Mouse (Mus musculus): Measurements from ENCODE around the gene Spast. TPM values are rescaled to one million over a fixed set of nuclear protein-coding genes. Genes with fewer than 3 reads are reported as not detected.
"Not testable (repeated sequence)": the region's sequence is repeated elsewhere in the genome, so short reads cannot be mapped to it uniquely, and the experiment has no call there.

Gene Spast
- total RNA-seq, 1 experiment from 2014 or later, result 64.0 TPM

DNA sequence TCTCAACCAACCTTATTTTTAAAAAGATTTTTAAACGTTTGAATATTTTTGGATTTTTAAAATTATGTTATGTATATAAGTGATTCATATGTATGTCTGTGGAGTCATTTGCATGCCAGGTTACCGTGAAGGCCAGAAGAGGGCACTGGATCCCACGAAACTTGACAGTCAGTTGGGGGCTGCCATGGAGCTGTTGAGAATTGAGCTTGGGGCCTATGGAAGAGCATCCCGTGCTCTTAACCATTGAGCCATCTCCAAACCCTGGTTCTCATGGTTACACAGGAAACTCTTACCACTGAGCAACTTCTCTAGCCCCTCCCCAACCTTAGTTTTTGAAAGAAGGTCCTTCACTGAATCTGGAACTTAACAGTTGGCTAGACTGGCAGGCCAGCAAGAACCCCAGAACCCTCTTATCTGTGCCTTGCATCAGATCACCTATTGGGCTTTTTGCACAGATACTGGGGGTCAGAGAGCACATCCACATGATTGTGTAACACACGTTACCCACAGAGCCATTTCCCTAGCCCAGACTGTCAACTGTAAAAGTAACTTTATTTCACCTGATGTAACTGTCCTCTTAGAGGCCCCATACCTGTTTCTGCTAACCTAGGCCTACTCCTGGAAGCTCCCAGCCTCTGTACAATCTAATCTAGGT lies 16.3 kb upstream of the Spast start:
- no peak for ATAC-seq (ENCODE audit: extremely low read depth, insufficient number of reproducible peaks, low FRiP score, poor library complexity, severe bottlenecking)

DNA sequence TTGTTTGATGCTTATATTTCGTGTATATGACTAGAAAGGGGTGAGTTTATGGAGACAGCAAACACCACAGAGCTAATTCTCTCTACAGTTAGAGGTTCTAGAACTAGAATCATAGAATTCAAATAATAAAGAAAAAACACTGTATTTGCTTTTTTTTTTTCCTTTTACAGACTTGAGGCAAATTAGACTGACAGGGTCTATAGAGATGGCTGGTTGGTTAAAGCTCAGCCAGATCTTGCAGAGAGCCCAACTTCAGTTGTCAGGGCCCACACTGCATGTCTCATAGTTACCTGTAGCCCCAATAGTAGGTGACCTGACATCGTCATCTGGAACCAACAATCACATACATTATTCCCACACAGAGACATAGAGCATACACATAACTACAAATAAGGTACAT lies 14.9 kb upstream of the Spast start, which contains the start of gene Dpy30:
Gene Dpy30, minus strand, starts transcription at position 101 of the 400 bp plus-strand sequence.
- no peak for ATAC-seq (ENCODE audit: extremely low read depth, insufficient number of reproducible peaks, low FRiP score, poor library complexity, severe bottlenecking)

DNA sequence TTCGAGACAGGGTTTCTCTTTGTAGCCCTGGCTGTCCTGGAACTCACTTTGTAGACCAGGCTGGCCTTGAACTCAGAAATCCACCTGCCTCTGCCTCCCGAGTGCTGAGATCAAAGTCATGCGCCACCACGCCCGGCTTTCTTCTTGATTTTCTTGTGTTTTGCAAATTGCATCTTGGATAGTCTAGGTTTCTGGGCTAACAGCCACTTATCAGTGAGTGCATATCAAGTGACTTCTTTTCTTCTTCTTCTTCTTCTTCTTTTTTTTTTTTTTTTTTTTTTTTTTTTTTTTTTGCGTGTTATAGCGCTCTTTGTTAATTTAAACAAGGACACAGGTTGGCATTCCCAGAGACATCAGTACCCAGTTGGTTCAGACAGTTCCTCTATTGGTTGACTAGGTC lies 11.6 kb upstream of the Spast start:
- not testable (repeated sequence) for ATAC-seq (ENCODE audit: extremely low read depth, insufficient number of reproducible peaks, low FRiP score, poor library complexity, severe bottlenecking)

DNA sequence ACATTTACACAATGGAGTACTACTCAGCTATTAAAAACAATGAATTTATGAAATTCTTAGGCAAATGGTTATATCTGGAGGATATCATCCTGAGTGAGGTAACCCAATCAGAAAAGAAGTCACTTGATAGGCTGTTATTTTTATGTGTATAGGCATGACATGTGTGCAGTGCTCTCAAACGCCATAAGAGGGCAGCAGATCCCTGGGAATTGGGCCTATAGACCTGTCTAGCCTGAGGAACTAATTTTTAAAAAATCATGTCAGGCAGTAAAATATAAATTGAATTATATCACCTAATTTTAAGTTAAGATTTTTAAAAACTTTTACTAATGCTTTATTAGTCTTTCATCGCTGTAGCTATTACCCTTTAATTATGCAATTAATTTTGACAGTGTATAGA lies 10.6 kb upstream of the Spast start:
- peak; percentile 84 for ATAC-seq (ENCODE audit: extremely low read depth, insufficient number of reproducible peaks, low FRiP score, poor library complexity, severe bottlenecking)

DNA sequence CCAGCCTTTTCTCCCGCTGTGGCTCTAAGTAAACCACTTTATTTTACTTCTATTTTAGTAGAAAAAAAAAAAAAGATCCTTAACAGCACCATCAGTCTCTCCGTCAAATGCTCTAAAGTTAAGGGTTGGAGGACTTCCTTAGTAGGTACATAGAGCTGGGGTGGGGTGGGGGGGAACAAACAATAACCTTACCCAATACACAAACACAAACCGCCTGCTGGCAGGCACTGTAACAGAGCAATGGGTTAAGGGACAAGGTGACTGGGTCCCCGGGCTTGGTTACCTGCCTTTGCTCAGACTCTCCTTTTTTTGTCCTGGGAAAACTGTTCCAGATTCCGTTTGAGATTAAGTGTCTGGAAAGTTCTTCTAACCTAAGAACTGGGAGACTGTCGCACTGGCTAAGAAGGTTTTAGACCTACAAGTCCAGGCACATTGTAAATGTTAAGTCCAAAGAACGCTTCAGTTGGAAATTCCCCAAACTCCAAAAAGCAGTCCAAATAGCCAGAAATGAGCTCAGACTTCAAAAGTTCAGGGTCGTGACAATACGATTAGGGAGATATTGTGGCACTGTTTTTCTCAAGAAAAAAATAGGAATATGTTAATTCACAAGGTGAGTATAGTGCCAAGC lies 7.6 kb upstream of the Spast start:
- no peak for ATAC-seq (ENCODE audit: extremely low read depth, insufficient number of reproducible peaks, low FRiP score, poor library complexity, severe bottlenecking)

DNA sequence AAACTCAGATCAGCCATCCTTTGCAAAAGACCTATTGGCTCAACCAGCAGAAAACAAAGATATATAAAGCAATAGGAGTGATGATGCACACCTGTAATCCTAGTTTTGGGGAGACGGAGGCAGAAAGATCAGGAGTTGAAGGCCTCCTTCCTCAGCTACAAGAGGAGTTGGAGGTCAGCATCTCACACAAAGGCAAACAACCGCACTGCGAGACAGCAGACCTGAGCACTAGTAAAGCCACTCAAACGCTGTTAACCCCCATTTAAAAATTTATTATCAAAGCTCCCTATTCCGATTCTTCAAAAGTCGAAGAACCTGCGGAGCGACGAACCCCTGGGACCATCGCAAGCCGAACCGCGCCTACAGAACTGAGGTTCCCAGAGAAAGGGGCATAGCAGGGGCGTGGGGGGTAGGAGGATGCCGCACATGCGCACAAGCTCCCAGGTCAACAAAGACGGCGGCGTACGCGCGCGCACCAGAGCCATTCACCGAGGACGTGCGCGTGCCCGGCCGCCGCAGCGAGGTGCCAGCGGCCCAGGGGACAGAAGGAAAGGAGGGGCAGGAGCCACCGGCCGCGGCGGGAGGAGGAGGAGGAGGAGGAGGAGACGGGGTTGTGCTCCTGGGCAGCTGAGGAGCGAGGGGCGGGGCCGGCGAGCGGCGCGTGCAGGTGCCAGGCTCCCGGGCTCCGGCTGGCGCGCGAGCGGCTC lies 409 bp upstream of the Spast start:
- peak; percentile 89 for ATAC-seq (ENCODE audit: extremely low read depth, insufficient number of reproducible peaks, low FRiP score, poor library complexity, severe bottlenecking)

DNA sequence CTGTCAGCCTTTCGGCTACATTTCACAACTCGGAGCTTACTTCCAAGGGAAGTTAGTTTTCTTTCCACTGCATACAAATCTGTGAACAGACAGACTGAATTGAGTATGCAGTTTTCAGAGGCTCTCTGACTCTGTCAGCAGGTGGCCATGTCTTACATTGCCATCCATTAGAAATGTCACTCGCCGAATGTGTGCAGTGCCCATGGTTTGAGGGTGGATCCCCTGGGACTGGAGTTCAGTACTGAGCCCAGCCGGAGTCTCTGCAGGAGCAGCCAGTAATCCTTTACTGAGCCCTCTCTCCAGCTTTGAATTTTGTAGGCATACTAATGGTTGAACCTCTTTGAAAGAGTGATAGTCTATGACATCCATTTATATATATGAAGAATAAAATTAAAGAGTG lies 2.4 kb downstream of the Spast start:
- ATAC-seq (ENCODE audit: extremely low read depth, insufficient number of reproducible peaks, low FRiP score, poor library complexity, severe bottlenecking), result no peak

DNA sequence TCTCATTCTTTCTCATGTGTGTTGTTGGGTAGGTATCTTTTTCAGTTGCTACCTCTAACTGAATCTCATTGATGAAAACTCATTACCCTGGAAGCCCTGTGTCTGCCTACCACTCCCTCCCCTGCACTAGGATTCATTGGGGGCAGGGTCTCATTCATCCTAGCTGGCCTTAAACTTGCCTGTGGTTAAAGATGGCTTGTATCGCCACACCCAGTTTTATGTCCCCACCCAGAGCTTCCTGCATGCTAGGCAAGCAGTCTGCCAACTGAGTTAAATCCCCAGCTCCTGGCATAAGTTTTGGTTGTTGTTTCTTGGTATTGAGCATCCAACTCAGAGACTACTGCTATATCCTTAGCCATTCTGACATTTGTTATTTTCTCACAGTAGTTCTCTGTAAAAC lies 24.8 kb downstream of the Spast start:
- ATAC-seq (ENCODE audit: extremely low read depth, insufficient number of reproducible peaks, low FRiP score, poor library complexity, severe bottlenecking), result no peak

DNA sequence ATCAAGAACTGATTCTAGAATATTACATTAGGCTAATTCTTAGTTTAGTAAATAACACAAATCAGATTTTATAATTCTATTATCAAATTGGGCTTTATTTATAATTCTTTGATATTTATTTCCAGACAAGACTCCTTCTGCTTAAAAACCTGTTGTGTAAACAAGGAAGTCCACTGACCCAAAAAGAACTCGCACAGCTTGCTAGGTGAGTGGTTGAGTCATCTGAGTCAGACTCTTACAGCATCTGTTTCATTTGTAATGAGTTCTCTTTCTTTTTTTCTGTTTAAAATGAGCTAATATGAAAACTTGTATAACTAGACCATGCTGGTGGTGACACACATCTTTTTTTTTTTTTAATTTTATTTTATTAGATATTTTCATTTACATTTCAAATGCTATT lies 38.1 kb downstream of the Spast start:
- ATAC-seq (ENCODE audit: extremely low read depth, insufficient number of reproducible peaks, low FRiP score, poor library complexity, severe bottlenecking), result no peak

DNA sequence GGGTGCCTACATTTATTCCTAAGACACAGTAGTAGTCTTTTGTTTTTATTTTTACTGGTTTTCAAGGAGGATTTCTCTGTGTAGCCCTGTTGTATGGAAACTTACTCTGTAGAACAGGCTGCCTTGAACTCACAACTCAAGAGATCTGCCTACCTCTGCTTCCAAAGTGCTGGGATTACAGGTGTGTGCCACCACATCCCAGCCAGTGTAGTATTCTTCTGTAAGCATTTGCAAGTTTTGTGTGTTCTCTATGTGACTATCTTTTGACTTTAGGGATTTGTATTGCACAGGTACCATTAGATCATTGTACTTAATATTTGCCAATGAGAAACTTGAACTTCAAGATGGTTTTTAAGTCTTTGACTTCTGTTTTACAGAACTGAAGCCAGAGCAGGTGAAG lies 47.9 kb downstream of the Spast start:
- no peak for ATAC-seq (ENCODE audit: extremely low read depth, insufficient number of reproducible peaks, low FRiP score, poor library complexity, severe bottlenecking)

DNA sequence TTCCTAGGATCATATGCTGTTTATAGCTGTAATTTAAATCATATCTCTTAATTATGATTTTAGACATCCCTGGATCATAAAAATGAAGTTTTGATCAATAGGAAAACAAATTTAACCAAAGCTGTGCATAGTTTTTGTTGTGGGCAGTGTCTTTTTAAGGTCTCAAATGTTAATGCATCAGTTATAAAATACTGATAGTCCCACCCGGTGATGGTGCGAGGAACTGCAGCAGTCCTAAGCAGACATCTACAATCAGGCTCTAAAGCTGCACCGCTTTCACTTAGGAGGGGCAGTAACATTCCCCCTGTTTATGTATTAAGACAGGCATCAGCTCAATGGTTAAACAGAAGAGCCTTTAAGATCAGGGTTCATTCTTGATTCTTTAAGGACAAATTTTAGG lies 51.1 kb downstream of the Spast start:
- no peak for ATAC-seq (ENCODE audit: extremely low read depth, insufficient number of reproducible peaks, low FRiP score, poor library complexity, severe bottlenecking)

DNA sequence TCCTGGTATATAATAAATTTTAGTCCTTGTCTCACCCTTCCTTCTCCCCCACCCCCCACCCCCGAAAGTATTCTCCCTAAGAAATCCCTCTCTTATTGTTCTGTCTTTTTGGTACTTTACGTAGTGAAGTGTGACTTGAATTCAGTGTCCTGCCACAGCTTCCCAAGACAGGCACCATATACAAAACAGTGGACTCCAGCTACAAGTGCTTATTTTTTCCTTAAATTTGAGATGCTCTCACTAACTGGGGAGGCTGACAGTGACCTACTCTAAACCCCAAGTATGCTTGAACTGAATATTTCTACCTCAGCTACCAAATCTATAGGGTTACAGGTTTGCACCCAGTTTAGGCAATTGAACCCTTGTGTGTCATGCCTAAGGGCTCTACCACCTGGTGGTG lies 55.6 kb downstream of the Spast start:
- ATAC-seq (ENCODE audit: extremely low read depth, insufficient number of reproducible peaks, low FRiP score, poor library complexity, severe bottlenecking), result no peak

DNA sequence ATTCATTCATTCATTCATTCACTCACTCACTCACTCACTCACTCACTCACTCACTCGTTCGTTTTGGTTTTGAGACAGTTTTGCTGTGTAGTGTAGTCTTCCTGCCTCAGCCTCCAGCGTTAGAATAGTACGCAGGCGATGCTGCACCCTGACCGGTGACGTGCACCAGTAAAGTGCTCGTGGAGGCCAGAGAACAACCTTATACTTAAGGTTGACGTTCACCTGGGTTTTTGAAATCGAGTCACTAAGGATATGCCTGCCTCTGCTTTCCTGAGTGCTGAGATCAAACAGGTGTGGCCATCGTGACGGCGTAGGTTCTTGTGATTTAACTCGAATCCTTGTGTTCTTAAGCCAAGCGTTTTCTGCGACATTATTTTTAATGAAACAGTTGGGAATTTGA lies 56.1 kb downstream of the Spast start:
- ATAC-seq (ENCODE audit: extremely low read depth, insufficient number of reproducible peaks, low FRiP score, poor library complexity, severe bottlenecking), result no peak; the same call in 1 of the 2 replicates

DNA sequence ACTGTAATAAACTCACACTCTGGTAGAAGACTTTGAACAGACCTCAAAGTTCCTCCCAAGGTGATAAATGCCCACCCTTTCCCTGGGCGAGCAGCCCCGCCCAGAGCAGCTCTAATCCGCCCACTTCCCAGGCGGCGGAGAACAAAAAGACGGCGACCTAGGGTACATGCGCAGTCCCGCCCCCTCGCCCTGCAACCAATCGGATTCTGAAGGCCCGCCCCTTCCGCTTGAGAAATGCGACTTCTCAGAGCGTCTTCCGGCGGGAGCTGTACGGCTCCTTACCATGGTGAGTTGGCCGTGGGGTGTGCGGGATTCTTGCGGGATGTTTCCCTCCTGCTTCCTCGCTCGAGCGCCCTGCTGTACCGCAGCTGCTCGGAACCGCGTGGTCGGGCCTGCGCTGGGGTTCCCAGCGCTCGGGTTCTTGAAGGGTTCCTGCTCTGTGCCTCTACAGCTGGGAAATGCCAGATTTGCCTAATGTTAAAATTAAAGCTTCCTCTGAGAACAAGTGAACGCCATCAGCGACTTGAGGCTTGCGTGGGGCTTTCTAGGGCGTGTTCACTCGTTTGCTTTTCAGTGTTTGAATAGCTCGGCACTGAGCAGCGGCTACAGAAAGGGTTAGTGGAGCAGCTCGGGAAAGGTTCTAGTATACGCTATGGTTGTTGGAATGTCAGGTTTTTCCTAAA lies 56.7 kb downstream of the Spast start, which contains the start of gene Slc30a6:
Gene Slc30a6, plus strand, starts transcription at position 226 of the 683 bp plus-strand sequence.
- ATAC-seq (ENCODE audit: extremely low read depth, insufficient number of reproducible peaks, low FRiP score, poor library complexity, severe bottlenecking), result peak; percentile 99

DNA sequence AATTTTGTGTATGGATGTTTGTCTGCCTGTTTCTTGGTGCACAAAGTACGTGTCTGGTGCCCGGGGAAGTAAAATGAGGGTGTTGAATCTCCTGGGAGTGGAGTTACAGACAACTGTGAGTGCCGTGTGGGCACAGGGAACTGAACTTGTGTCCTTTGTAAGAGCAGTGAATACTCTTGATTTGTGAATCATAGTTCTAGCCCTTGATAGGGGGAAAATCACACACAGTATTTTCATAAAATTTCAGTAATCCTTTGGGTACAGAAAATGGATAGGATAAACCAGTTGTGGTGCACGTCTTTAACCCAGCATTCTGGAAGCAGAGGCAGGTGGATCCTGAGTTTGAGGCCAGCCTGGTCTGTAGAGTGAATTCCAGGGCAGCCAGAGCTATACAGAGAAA lies 58.0 kb downstream of the Spast start:
- no peak for ATAC-seq (ENCODE audit: extremely low read depth, insufficient number of reproducible peaks, low FRiP score, poor library complexity, severe bottlenecking)

DNA sequence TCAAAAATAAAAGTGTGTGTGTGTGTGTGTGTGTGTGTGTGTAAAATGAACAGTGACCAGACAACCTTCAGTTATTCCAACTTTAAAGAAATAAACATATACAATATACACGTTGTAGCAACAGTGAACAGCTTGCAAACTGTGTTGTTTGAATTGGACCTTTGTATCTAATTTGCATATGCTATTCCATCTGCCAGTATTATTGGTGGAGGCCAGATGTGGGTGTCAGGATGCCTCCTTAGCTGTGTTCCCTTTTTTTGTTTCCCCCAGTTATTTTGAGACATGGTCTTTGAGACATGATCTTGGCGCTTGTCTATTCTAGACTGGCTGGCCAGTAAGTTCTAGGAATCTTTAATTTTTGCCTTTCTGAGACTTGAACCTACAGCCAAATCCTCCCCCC lies 58.4 kb downstream of the Spast start:
- no peak for ATAC-seq (ENCODE audit: extremely low read depth, insufficient number of reproducible peaks, low FRiP score, poor library complexity, severe bottlenecking)

DNA sequence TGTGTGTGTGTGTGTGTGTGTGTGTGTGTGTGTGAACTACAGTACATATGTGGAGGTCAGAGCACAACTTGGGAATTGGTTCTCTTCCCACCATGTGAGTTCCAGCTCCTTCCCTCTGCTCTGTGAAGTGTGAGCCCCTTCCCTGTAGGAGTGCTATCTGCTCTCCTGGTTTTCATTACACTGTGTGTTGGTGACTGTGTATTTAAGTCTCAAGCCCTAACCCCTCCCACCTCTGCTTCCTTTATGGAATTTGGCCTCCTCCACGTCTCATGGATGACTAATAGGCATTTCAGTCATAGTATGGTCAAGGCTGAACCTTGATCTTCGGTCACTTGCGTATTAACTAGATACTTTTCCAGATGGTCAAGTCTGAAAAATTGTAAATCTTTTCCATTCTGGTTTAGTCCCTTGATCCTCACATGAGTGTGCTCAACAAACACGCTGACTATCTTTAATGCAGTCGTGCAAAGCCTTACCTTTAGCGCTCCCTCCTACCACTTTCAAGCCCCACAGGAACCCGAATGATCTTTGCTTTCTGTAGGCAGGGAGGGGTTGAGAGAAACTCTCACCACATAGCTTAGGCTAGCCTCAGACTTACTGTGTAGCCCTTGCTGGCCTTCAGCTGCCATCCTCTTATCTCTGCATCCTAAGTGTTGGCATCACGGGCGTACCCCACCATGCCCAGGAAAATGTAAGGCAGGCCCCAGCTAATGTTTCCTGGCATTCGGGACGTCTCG lies 63.9 kb downstream of the Spast start:
- no peak for ATAC-seq (ENCODE audit: extremely low read depth, insufficient number of reproducible peaks, low FRiP score, poor library complexity, severe bottlenecking)

DNA sequence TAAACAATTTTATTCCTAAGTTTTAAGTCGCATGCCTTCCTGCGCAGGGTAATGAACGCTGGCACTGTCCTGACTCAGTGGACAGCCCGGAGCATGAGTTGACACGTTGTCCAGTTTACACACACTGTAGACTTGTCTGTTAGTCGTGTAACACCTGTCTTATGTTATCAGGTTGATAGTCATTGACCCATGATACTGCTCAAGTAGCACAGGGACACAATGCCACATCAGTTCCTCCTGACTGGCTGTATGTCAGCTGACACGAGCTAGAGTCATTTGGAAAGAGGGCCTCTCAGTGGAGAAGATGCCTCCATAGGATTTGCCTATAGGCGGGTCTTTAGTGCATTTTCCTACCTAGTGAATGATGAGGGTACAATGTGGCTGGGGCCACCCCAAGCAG lies 67.7 kb downstream of the Spast start:
- ATAC-seq (ENCODE audit: extremely low read depth, insufficient number of reproducible peaks, low FRiP score, poor library complexity, severe bottlenecking), result no peak

DNA sequence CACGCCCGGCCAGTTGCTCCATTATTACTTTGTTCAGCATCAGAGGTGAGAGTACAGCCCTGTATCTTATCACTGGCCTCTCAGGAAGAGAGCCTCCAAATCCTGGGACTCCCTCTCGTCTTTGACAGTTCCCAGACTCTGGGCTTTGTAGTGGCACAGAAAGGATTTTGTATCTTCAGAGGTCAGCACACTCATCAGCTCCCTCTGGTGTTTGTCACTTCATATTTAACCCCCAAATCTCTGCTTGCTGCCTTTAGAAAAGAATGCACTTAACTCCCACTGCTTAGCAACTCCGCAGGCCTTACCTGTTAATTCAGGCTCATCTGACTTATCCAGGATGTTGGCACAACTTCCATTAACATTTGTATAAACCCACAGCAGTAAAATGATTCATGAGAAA lies 70.9 kb downstream of the Spast start:
- no peak for ATAC-seq (ENCODE audit: extremely low read depth, insufficient number of reproducible peaks, low FRiP score, poor library complexity, severe bottlenecking)
